Mouse (Mus musculus): ENCODE measurements at regions not wholly inside any gene's neighbourhood (a gene's known extent, or its start where the extent isn't known, plus 50 kb on each side); places are given as distances from the start of the nearest gene placed in this dataset.

- no peak for TF ChIP-seq CTCF (IDR thresholded peaks at IDR 0.05; ENCODE audit: insufficient read depth, low read depth, low read length)
- TF ChIP-seq POLR2A (IDR thresholded peaks at IDR 0.05; ENCODE audit: insufficient read depth, low read depth, low read length) = no peak
Observed at GRCm38 (mm10) chr3:21888710-21889109, 187.7 kb upstream of the Tbl1xr1 start.
